Mouse (Mus musculus) neural tube, embryonic 15.5 days (tissue): Measurements from ENCODE around the gene Syn3. TPM values are rescaled to one million over a fixed set of nuclear protein-coding genes. Genes with fewer than 3 reads are reported as not detected.
A peak's percentile ranks its signal among the peaks of the same experiment; 100 is the strongest.

Source experiments
- ATAC-seq: fragments of 200-750 bp; cut with Nextera tagmentation; 2 replicates; pipeline ENCODE4 v1.8.0; 2017; ENCODE audit warnings: mild to moderate bottlenecking, moderate TSS enrichment, moderate library complexity; ENCODE audit not compliant: low FRiP score
- H3K27ac ChIP-seq: fragments of 300-500 bp; sonication (generic); replicated peaks from 2 replicates; pipeline ENCODE4 v1.5.1; 2015; ENCODE audit warnings: mild to moderate bottlenecking, inconsistent platforms
- H3K27me3 ChIP-seq: fragments of 300-500 bp; sonication (generic); replicated peaks from 2 replicates; pipeline ENCODE4 v1.6.1; 2015; ENCODE audit warnings: inconsistent platforms
- H3K36me3 ChIP-seq: fragments of 300-500 bp; sonication (generic); 2 replicates; pipeline ENCODE4 v1.6.1; 2015; ENCODE audit warnings: inconsistent platforms
- H3K4me1 ChIP-seq: fragments of 300-500 bp; sonication (generic); 2 replicates; pipeline ENCODE4 v1.6.1; 2015; ENCODE audit warnings: inconsistent platforms
- H3K4me2 ChIP-seq: fragments of 300-500 bp; sonication (generic); 2 replicates; pipeline ENCODE4 v1.6.1; 2015; ENCODE audit warnings: inconsistent platforms, mild to moderate bottlenecking, moderate library complexity
- H3K4me3 ChIP-seq: fragments of 300-500 bp; sonication (generic); replicated peaks from 2 replicates; pipeline ENCODE4 v1.5.1; 2015; ENCODE audit warnings: mild to moderate bottlenecking, inconsistent platforms
- H3K9ac ChIP-seq: fragments of 300-500 bp; sonication (generic); replicated peaks from 2 replicates; pipeline ENCODE4 v1.6.1; 2015; ENCODE audit warnings: mild to moderate bottlenecking, inconsistent platforms
- H3K9me3 ChIP-seq: fragments of 300-500 bp; sonication (generic); replicated peaks from 2 replicates; pipeline ENCODE4 v1.6.1; 2016; ENCODE audit warnings: inconsistent platforms
- WGBS: fragments of 180-500 bp; shearing (Covaris S2); methylation state at CpG from one replicate; pipeline ENCODE4 v1.1.7; 2015; ENCODE audit warnings: mixed read lengths; 5-methylcytosine and 5-hydroxymethylcytosine counted together
- polyA plus RNA-seq: library from polyadenylated mRNA; unstranded; fragments of >200 nt; fragmentation: Nextera tagmentation; extraction: Ambion mirVana; gene quantifications from 2 replicates; pipeline ENCODE4 v1.2.1, GENCODE M21; 2015

Syn3 gene
- polyA plus RNA-seq, 1 experiment from 2014 or later, result 29.0 TPM

DNA sequence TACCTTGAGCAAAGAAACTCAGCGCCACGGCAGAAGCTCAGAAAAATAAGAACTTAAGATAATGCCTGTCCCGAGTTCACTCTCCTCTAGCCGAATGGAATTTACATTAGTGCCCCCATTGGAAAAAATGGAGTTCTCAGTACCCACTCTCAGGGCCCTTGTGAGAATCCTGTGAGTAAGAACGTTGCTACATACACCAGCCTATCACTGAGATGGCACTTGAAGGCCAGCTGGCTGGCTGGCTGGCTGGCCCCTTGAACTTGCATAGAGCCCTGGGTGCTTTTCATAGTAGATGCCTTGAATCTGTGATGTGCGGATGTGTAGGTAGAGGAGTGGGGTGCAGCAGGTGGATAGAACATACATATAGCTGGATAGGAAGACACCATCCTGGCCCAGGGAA lies 155.3 kb downstream of the Syn3 start:
- H3K4me3 ChIP-seq, result no peak overlapping the region
- no peak overlapping the region for H3K4me2 ChIP-seq
- H3K27me3 ChIP-seq, result no peaks in the 10 kb centered on the region
- no peaks in the 10 kb centered on the region for H3K9me3 ChIP-seq
- no peak overlapping the region for H3K9ac ChIP-seq
- peaks cover 31% of the 10 kb centered on the region for H3K4me1 ChIP-seq
- no peak for ATAC-seq
- 94% methylated on average over 6 of the region's 6 CpGs for WGBS
- 0 out of 2 replicates have a peak, but pooled peaks cover 3% of the 10 kb centered on the region for H3K36me3 ChIP-seq
- H3K27ac ChIP-seq, result no peak overlapping the region

DNA sequence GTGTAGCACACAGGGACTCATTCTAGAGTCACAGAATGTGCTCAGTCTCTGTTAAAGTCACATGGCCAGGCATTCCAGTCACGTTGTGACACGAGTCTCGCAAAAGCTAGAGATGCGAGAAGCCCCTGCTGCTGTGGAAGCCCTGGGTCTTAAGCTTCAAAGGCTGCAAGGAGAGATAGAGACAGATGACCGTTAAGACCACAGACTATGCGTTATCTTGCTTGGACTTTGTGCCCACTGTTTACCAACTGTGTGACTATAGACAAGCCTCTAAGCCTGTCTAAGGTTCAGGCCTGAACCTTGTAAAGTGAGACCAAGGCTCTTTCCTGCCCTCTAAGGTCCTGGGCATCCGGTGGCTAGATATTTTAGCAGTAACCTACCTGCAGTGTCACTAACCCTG lies 156.0 kb downstream of the Syn3 start:
- no peak for ATAC-seq

DNA sequence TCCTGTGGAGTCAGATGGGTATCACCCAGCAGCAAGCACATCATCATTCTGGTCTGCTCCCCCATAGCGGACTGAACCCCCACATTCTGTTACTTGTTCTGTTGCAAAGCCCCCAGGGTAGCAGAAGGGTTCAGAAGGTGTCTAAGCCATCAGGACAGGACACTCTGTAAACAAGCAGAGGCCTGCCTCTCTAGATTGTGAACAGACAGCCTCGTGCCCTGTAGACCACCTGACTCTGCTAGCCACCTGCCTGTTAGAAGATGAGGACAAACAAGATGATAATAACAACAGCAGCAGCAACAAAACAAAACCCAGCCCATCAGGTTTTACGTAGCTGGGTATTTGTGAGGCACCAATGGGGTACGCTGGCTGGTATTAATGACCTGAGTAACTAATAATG lies 156.5 kb downstream of the Syn3 start:
- Histone ChIP-seq H3K36me3 (no peaks in the 10 kb centered on the region), H3K27ac (no peak overlapping the region), H3K4me1 (peaks cover 39% of the 10 kb centered on the region), H3K4me3 (no peak overlapping the region), H3K9me3 (no peaks in the 10 kb centered on the region), H3K9ac (no peak overlapping the region), H3K27me3 (no peaks in the 10 kb centered on the region), H3K4me2 (no peak overlapping the region)
- no peak for ATAC-seq
- WGBS, result 77% methylated on average over 4 of the region's 4 CpGs

More for the DNA sequence above, 156.0 kb downstream of the Syn3 start:
- 67% methylated on average over 7 of the region's 7 CpGs for WGBS
- peaks cover 36% of the 10 kb centered on the region for H3K4me1 ChIP-seq
- no peak overlapping the region for H3K4me3 ChIP-seq
- H3K27ac ChIP-seq, result no peak overlapping the region
- no peak overlapping the region for H3K4me2 ChIP-seq
- no peaks in the 10 kb centered on the region for H3K9me3 ChIP-seq
- no peaks in the 10 kb centered on the region for H3K27me3 ChIP-seq
- 0 out of 2 replicates have a peak, but pooled peaks cover 2% of the 10 kb centered on the region for H3K36me3 ChIP-seq
- H3K9ac ChIP-seq, result no peak overlapping the region

DNA sequence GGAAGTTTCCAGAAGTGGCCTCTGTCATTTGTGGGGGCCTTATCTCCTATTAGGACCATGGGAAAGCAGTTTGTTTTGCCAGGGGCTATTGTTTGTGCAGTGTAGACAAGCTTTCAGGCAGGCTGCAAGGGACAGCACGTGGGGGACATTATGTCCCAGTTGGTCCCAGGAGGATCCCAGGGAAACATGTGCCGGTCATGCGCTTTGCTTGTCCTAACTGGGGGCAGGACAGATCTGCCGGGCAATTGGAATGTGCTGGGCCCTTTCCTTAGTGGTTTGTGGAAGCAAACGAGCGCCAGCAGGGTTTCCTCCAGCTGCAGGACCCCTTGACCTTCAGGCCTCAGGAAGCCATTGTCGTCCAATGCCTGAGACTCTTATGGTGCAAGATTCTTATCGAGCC lies 157.1 kb downstream of the Syn3 start:
- WGBS, result 38% methylated on average over 8 of the region's 8 CpGs
- Histone ChIP-seq H3K4me1 (peaks cover 39% of the 10 kb centered on the region), H3K4me3 (no peak overlapping the region), H3K4me2 (no peak overlapping the region), H3K27ac (no peak overlapping the region), H3K9ac (no peak overlapping the region), H3K27me3 (no peaks in the 10 kb centered on the region), H3K9me3 (no peaks in the 10 kb centered on the region), H3K36me3 (no peaks in the 10 kb centered on the region)
- ATAC-seq, result no peak

DNA sequence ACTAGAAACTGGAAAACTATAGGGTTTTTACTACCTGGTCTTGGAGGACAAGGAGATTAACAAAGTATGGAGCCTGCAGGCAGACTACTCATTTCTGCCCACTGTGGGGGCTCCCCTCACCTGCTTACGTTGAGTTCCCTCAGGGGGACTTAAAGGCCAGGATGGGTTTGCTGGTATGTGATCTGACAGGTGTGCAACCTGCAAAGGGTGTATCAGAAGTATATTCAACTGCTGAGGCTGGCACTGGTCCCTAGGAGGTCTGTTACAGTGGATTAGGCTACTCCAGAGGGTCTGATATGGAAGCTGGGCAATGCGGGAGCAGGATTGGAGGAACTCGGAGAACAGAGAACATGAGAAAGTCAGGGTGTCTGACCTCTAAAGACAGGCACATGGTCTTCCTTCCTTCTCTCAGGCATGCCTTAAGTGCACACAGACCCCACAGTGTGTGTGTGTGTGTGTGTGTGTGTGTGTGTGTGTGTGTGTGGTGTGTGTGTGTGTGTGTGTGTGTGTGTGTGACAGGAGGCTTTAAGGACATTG lies 157.6 kb downstream of the Syn3 start:
- no peak overlapping the region for H3K4me2 ChIP-seq
- no peak for ATAC-seq
- no peak overlapping the region for H3K27ac ChIP-seq
- no peak overlapping the region for H3K4me3 ChIP-seq
- H3K9ac ChIP-seq, result no peak overlapping the region
- no peaks in the 10 kb centered on the region for H3K27me3 ChIP-seq
- 82% methylated on average over 3 of the region's 3 CpGs for WGBS
- no peaks in the 10 kb centered on the region for H3K36me3 ChIP-seq
- peaks cover 39% of the 10 kb centered on the region for H3K4me1 ChIP-seq
- H3K9me3 ChIP-seq, result no peaks in the 10 kb centered on the region

DNA sequence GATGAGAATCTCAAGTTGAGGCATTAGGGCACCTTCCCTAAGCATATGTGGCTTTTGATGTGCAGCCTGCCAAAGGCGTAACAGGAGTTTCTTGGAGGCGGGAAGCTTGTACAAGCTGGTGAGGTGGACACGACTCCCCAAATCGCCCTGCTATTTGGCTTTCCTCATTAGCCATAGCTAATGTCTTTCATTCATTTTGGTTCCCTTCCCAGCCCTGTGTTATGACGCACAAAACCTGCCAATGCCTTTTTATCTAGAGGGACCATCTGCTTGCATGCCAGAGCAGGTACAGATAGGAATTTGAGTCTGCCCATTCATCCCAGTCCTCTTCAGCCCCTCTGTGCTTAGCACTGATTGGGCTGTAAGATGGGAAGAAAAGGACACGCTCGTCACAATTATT lies 158.3 kb downstream of the Syn3 start:
- H3K9ac ChIP-seq, result no peak overlapping the region
- no peak overlapping the region for H3K4me3 ChIP-seq
- H3K9me3 ChIP-seq, result no peaks in the 10 kb centered on the region
- 77% methylated on average over 7 of the region's 7 CpGs for WGBS
- no peak overlapping the region for H3K27ac ChIP-seq
- H3K27me3 ChIP-seq, result no peaks in the 10 kb centered on the region
- H3K4me2 ChIP-seq, result no peak overlapping the region
- peaks cover 39% of the 10 kb centered on the region for H3K4me1 ChIP-seq
- H3K36me3 ChIP-seq, result no peaks in the 10 kb centered on the region
- no peak for ATAC-seq

DNA sequence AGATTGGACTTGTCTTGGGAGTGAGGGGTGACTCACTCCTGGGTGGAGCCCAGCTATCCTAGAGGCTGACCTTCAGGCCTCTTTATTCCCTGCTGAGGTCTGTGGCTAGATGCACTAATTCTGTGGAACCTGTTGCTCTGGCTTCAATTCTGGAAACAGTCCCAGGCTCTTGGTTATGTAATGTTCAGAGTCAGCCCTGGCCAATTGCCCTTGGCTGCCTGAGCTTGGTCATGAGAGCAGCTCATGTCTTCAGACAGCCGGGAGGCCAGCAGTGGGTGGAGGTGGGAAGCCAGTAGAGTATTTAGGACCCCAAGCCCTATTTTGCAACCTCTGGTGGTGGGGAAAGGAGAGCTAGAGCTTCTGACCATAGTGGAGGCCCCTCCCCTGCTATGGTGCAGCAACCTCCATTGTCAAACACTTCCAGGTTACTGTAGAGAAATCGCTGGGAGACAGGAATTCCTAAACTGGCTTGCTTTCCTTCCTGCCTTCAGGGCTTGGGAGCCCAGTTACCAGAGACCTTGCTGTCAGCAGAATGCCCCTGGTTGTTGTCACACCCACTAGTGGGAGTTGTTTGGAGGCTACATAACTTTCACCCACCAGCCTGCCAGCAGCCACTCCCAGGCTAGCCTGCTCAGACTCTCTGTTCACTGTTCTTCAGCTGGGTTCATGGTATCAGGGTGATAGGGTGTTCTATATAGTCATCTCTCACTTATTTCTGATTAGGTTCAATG lies 158.9 kb downstream of the Syn3 start:
- Histone ChIP-seq H3K4me1 (peaks cover 39% of the 10 kb centered on the region), H3K4me3 (no peak overlapping the region), H3K36me3 (no peaks in the 10 kb centered on the region), H3K9me3 (no peaks in the 10 kb centered on the region), H3K27ac (peak overlapping the region; percentile 56; the same call in 1 of the 2 replicates), H3K4me2 (no peak overlapping the region), H3K27me3 (no peaks in the 10 kb centered on the region), H3K9ac (no peak overlapping the region)
- WGBS, result 72% methylated on average over 2 of the region's 2 CpGs
- ATAC-seq, result no peak

DNA sequence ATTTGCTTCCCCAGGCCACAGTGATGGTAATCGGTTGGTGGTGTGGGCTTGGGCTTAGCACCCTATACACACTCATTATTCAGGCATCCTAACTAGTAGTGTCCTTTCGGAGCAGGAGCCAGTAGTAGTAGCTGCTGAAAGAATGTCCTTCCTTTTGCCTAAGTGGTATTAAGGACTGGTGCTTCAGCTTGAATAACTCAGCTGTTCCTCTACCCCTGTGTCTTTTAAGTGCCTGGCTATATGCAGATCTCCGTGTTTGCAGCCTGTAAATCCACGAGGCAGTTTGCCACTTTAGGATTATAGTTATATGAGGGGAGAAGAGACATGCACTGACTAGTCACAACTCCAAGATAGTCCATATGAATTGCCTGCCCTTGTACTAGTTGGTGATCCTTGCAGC lies 159.6 kb downstream of the Syn3 start:
- H3K4me2 ChIP-seq, result no peak overlapping the region
- H3K9me3 ChIP-seq, result no peaks in the 10 kb centered on the region
- H3K27me3 ChIP-seq, result no peaks in the 10 kb centered on the region
- H3K36me3 ChIP-seq, result no peaks in the 10 kb centered on the region
- H3K4me1 ChIP-seq, result peaks cover 43% of the 10 kb centered on the region
- no peak overlapping the region for H3K4me3 ChIP-seq
- H3K9ac ChIP-seq, result no peak overlapping the region
- 86% methylated on average over 4 of the region's 4 CpGs for WGBS
- H3K27ac ChIP-seq, result peak overlapping the region; percentile 56; the same call in 1 of the 2 replicates
- no peak for ATAC-seq

DNA sequence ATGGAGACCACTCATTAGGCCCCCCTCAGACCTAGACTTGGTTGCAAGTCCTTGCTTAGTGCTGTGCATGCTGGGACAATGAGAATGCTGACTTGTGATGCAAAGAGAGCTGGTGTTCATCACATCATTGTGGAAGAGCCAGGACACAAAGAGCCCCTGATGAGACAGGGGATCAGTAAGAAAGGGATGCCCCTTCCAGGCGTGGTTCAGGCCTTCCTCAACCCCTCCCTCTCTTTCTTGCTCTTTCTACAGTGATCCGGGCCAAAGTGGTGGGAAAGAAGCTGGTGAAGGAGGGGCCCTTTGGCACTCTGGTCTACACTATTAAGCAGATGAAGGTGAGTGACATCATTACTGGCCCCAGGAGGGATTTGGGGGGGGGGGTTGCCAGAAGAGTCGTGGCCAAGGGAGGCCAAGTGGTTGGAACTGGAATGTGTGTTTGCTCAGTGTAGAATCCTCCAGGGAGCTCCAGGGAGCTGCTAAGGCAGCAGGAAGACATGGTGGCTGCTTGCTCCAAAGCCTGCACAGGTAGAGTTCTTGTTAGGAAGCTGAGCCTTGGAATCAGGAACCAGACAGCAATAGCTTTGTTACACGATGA lies 160.5 kb downstream of the Syn3 start:
- no peak for ATAC-seq
- peaks cover 45% of the 10 kb centered on the region for H3K4me1 ChIP-seq
- 33% methylated on average over 4 of the region's 4 CpGs for WGBS

DNA sequence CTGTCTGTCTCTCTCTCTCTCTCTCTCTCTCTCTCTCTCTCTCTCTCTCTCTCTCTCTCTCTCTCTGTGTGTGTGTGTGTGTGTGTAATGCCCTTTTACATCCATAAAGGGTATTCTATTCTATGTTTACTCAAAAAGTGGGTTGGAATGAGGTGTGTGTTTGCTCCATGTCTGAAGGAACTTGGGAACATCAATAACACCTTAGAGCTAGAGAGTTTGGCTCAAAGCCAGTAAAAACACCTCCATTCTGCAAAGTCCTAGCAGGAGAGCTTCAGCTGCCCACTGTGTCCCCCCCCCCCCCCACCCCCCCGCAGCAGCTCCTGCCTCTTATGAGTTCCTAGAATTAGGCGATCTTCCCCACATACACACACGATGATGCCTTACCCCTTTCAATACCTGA lies 161.5 kb downstream of the Syn3 start:
- H3K36me3 ChIP-seq, result no peaks in the 10 kb centered on the region
- H3K27me3 ChIP-seq, result no peaks in the 10 kb centered on the region
- ATAC-seq, result no peak
- no peaks in the 10 kb centered on the region for H3K9me3 ChIP-seq
- WGBS, result 41% methylated on average over 3 of the region's 3 CpGs
- peaks cover 43% of the 10 kb centered on the region for H3K4me1 ChIP-seq
- no peak overlapping the region for H3K9ac ChIP-seq
- no peak overlapping the region for H3K4me3 ChIP-seq
- no peak overlapping the region for H3K4me2 ChIP-seq
- no peak overlapping the region for H3K27ac ChIP-seq

More for the DNA sequence above, 160.5 kb downstream of the Syn3 start:
- Histone ChIP-seq H3K27me3 (no peaks in the 10 kb centered on the region), H3K27ac (no peak overlapping the region), H3K4me2 (no peak overlapping the region), H3K36me3 (no peaks in the 10 kb centered on the region), H3K9me3 (no peaks in the 10 kb centered on the region), H3K9ac (no peak overlapping the region), H3K4me3 (no peak overlapping the region)

DNA sequence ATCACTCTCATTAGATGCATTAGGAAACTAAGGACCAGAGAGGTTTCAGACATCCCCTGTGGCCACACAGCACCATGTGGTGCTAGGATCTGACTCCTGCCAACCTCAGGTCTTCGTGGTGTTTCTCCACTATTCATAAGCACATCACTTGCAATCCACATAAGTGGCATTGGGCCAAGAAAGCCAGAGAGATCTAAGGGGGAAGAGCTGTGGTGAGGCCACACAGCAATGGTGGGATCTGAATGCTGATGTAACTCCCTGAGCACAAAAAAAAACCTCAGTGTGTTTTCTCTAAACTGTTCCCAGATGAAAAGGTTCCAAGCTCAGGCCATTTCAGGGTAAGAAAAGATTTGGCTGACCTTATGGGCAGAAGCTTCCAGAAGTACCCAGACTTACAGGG lies 162.2 kb downstream of the Syn3 start:
- H3K27ac ChIP-seq, result no peak overlapping the region
- no peak overlapping the region for H3K4me3 ChIP-seq
- H3K27me3 ChIP-seq, result no peaks in the 10 kb centered on the region
- no peaks in the 10 kb centered on the region for H3K9me3 ChIP-seq
- 56% methylated on average over 1 of the region's 1 CpGs for WGBS
- H3K9ac ChIP-seq, result no peak overlapping the region
- ATAC-seq, result no peak
- peaks cover 47% of the 10 kb centered on the region for H3K4me1 ChIP-seq
- H3K4me2 ChIP-seq, result no peak overlapping the region
- no peaks in the 10 kb centered on the region for H3K36me3 ChIP-seq

DNA sequence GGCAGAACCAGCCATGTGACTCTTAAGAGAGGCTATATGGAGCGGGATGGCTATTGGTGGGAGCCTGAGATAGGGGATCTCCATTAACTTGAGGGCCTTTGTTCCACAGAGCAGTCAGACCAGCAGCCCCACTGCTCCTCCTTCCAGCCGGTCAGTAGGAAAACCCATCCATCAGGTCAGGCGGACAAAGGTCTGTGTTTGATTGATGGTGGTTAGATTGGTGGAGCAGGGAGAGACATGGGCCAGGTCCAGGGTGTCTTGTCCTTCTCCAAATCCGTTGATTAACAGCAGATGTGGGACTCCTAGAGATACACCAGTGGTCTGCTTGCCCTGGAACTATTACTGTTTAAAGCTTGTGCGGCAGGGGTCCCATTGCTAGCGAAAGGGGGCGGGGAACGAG lies 164.1 kb downstream of the Syn3 start:
- H3K9ac ChIP-seq, result no peak overlapping the region
- H3K36me3 ChIP-seq, result no peaks in the 10 kb centered on the region
- no peaks in the 10 kb centered on the region for H3K27me3 ChIP-seq
- no peaks in the 10 kb centered on the region for H3K9me3 ChIP-seq
- H3K27ac ChIP-seq, result no peak overlapping the region
- peaks cover 35% of the 10 kb centered on the region for H3K4me1 ChIP-seq
- 21% methylated on average over 8 of the region's 8 CpGs for WGBS
- no peak overlapping the region for H3K4me3 ChIP-seq
- H3K4me2 ChIP-seq, result no peak overlapping the region
- ATAC-seq, result no peak
